Mouse (Mus musculus) mature B cell (primary cell): ENCODE results near the gene Cebpb.

ENCODE experiments used
- in situ Hi-C: fragments of 300-500 bp; cut with MboI; formaldehyde crosslinking; loops from 2 replicates; pipeline ENCODE4 v1.14.3; 2019

Cebpb gene

GRCm38 (mm10) chr2:167691410-167691809 is 2.7 kb downstream of the Cebpb start:
- in situ Hi-C loops, result no loop called here

DNA sequence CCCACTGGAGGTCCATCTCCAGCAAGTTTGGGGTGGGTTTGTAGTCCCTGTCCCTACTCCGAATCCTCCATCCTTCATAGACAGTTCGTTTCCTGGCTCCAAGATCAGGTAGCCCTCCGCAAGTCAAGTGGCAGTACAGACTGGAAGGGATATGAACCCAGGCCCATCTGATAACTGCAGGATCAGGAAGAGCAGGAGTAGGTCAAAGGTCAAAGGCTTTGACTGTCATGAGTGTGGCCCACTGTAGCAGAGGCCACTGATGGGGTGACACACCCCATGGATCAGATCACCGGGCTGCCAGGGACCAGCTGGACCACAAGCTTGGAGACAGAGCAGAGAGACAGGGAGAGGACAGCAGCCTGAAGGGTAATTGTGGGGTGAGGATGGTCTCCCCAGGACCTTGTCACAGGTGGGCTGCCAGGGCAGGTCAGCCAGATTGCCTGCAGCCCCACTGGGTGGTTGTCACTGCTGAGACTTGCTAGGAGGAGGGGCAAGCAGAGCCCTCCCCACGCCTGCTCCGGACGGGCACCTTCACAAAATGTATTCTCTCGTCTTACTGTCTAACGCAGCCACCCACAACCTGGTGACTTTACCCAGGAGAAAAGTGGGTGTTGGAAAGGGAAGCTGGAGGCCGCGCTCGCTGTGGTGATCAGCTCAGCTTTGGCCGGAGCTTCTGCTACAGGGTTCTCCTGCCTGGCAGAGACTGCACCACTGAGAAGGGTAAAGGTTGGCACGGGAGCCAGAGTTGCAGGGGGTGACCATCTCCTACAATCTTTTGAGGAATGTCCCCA is 3.4 kb downstream of the Cebpb start:
- in situ Hi-C loops, result no loop called here

DNA sequence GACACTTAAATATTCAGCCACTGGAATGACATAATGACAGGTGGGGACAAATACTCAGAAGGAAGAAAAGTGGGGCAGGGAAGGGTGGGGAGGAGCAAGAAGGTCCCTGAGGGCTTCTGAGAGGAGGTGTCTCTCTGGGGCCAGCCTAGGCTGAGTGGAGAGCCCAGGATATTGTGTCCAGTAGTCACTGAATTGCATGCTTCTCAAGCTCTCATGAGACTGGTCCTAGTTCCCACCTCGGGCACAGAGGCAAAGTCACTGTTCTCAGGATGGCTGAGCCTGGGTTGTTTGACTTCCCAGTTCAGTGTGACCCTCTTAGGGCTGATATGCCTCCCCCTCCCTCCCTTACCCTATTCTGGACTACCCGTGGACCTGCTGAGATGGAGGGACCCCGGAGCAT is 4.1 kb downstream of the Cebpb start:
- in situ Hi-C loops, result no loop called here

- in situ Hi-C loops, result no loop called here
Measured at GRCm38 (mm10) chr2:167693540-167693939, 4.8 kb downstream of the Cebpb start.

DNA sequence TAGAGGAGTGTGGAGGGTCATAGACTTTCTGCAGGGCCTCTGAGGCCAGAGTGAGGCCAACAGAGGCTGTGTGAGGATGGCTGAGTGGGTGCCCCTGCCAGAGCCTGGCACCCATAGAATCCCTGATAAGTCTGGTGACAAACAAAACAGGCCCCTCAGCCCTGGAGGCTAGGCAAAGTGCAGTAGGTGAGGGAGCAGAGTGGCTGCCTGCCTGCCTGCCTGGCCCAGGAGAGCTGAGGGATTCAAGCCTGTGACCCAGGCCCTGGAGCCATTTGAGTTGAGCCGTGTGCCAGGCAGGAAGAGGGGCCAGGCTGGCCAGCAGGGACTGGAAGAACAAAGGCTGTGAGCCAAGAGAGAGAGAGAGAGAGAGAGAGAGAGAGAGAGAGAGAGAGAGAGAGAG is 5.5 kb downstream of the Cebpb start:
- in situ Hi-C loops, result no loop called here

- in situ Hi-C loops, result no loop called here
Measured at GRCm38 (mm10) chr2:167694963-167695362, 6.2 kb downstream of the Cebpb start.

DNA sequence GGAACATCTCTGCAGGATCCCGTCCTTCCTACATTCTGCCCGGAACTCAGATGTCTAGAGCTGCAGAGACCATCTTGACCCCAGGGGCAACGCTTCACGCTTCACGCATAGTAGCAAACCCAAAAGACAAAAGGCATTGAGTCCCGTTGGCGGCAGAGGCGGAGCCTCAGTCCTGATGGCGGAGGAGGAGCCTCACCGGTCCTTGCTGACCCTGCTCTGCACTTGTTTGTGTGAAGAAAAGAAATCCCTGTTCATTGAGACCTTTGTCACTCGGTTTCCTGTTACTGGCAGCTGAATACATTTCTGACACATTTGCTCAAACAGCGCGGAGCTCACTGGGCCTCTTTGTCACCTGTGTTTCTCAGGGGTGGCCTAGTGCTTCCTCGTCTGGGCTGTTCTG is 6.8 kb downstream of the Cebpb start:
- in situ Hi-C loops, result no loop called here

DNA sequence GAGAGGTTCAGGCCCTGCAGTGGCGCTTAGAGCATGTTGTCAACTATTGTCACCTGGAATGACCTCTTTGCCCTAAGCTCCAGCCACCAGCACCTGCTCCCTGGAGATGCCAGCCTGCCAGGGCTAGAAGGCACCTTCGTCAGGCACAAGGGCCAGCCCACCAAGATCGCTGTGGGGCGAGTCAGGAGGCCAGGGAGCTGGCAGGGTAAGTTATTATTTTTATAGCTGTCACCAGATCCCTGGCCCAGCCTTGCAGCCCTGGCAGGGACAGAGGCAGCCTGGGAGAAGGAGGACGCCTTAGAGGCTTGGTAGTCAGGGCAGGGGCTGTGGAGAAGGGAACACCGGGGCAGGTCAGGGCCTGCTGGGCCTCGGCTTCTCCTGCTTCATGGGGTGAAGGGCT is 7.4 kb downstream of the Cebpb start:
- in situ Hi-C loops, result no loop called here

DNA sequence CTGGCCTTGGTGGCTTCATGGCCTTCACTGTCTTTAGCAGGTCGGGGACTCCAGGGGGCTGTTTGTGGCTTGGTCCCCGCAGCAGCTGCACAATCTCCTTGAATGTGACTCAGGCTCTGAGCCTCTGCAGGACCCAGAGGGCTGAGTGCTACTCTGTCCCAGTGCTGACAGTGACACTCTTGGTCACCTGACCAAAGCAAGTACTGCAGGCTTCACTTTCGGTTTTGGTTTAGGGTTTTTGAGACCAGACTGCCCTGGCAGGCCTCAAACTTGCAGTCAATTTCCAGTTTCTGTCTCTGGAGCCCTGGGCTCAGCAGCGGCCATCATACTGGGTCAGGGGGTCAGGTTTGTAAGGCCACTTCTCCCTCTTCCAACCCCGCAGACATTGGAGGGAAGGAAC is 9.2 kb downstream of the Cebpb start:
- in situ Hi-C loops, result no loop called here

GRCm38 (mm10) chr2:167700018-167700417 is 11.3 kb downstream of the Cebpb start:
- in situ Hi-C loops, result no loop called here

DNA sequence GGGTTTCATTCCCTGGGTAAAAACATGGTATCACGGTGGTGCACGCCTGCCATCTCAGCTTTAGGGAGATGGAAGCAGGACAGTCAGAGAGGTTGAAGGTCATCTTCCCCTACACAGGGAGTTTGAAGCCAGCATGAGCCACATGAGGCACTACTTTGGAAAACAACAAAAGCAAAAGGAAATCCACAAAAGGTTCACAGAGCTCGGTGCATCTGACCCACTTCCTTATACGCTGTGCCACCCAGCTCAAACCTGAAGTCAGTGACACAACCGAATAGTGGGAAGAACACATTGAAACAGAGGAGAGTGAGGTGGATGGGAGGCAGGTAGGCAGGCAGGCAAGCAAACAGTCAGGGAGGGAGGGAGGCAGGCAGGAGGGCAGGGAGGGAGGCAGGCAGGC is 12.8 kb downstream of the Cebpb start:
- in situ Hi-C loops, result no loop called here

- in situ Hi-C loops, result no loop called here
Measured at GRCm38 (mm10) chr2:167702126-167702525, 13.4 kb downstream of the Cebpb start.

DNA sequence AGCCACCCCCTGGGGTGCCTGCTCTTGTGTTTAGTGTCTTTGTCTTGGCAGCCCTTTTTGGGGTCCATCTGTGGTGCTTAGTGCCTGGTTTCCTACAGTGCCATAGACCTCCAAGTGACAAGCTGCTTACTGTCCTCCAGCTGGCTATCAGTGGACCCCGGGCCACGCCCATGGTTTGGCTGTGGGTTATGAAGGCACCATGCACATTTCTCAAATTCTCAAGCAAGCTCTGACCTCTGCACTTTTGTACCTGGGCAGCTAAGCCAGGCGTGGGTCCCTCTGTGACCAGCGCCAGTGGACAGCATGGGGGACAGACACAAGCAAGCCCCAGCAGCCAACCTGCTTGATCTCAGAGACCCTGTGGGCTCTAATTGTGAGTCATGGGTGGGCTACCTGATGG is 15.7 kb downstream of the Cebpb start:
- in situ Hi-C loops, result no loop called here

DNA sequence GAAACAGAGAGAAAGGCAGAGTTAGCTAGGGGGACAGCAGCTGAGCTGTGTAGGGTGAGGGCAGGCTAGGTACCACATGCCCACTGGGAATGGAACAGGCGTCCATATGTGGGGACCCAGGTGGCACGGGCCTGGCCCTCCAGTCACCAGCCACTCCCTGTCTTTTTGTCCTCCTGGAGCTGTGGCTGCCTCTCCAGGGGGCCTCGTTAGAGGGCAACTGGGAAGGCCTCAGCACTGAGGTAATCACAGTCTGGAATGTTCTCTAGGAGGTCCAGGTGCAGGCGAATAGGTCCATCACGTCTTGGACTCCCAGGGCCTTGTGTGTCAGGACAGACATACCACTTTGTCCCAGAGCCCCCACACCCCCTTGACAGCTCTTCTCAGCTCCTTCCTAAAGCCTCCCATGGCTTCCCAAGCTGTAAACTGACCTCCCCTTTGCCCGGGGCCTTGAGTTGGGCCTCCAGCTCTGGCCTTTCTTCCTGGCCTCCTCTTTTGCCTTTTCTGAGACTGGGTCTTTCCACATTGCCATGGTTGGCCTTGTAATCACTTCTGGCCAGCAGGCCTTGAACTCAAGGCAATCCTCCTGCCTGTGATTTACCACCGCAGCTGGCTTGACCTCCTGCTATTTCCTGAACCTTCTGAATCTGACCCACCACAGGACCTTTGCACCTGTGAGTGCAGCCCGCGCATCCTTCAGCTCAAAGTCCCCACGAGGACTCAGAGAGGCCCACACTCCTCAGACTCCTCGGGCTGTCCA is 17.6 kb downstream of the Cebpb start:
- in situ Hi-C loops, result no loop called here

DNA sequence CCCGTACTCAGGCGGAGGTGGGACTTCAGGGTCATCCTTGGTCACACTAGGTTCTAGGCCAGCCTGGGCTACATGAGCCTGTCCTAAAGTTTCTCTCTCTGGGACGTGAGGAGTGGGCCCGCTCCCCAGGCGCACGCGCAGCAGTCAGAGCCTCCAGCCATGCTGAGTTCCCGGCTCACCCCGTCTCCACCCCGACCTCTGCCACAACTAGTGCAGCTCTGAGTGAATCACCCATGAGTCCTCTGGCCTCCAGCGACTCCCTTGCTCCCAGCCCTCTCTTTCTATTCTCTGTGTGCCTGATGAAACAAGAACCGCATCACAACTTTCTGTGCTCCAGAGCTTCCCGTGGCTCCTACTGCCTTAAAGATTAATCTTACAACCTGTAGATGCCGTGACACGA is 19.7 kb downstream of the Cebpb start:
- in situ Hi-C loops, result no loop called here

DNA sequence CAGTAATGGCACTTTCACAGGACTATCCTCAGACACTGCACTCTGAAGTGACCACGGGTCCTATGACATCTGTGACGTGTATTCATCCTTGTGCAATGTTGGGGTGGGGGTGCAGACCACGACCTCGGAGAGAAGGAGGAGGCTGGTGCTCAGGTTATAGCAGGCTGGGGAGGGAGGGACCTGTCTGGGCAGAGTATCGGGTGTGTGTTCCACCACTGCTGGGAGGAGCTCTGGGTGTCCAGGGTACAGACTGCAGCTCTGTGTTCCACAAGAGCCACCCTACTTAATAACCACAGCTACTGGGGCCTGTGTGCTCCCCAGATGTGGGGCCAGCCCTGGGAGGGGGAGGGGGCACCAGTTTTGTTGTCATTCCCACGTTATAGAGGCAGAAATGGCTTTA is 21.3 kb downstream of the Cebpb start:
- in situ Hi-C loops, result no loop called here

- in situ Hi-C loops, result no loop called here
Measured at GRCm38 (mm10) chr2:167710574-167710973, 21.9 kb downstream of the Cebpb start.

GRCm38 (mm10) chr2:167712872-167713821 is 24.4 kb downstream of the Cebpb start:
- in situ Hi-C loops, result no loop called here

DNA sequence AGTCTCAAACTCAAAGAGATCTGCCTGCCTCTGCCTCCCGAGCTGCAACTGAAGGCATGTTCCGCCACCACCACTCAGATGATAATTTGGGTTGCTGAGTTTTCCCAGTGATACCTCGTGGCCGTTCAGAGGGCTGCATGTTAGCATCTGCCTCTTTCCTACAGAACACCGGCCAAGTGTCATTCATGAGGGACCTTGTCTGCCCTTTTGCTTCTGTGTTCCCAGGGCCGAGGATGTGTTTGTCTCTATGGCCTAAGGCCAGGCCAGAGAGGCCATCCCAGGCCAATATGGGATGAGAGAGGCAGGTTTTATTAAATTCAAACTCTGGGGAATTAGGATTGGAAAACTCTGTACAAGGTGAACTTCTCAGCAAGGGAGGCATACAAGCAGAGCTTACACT is 25.6 kb downstream of the Cebpb start:
- in situ Hi-C loops, result no loop called here

- in situ Hi-C loops, result no loop called here
Measured at GRCm38 (mm10) chr2:167715008-167715407, 26.3 kb downstream of the Cebpb start.

DNA sequence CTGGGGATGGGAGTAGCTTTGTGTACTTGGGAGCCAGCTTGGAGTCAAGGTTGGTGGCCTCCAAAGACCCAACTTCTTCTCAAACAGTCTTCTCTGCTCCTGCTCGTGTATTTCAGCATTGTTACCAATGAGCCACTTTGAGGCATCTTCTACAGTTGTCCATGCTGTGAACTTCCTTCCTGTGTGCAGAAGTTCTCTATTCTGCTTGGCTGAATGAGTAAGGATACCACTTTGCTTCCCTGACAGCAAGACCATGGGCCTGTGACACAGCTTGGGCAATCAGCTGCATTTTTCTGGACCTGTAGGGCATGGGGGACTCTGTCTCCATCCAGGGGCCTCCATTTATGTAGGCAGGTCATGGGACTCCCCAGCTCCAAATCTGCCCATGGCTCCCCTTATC is 28.5 kb downstream of the Cebpb start:
- in situ Hi-C loops, result no loop called here

DNA sequence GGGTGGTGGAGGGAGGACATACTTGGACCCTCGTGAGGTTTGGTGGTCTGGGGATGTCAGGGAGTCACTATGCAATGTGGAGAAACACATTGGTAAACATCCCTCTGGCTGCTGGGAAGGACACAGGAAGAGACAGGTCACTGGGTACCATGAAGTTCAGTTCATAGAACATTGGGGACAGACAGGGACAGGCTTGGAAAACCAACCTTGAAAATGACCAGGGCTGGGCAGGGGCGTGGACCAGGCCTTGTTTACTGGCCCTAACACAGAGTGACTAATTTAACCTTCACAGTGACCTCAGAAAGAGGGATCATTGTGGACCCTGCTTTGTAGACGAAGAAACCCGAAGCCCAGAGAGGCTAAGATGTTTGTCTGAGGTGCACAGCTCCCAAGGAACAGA is 30.8 kb downstream of the Cebpb start:
- in situ Hi-C loops, result no loop called here
